Mouse (Mus musculus) T-helper 2 cell (primary cell): ENCODE data around the gene Naglu.
"Not testable (repeated sequence)": the region's sequence is repeated elsewhere in the genome, so short reads cannot be mapped to it uniquely, and the experiment has no call there.

Experiments used
- in situ Hi-C: fragments of 300-600 bp; cut with MboI, MseI; formaldehyde crosslinking; loops from one replicate; pipeline ENCODE4 v1.15.1; 2025; ENCODE audit warnings: high pct_unique_total_duplicates

Gene Naglu

GRCm38 (mm10) chr11:101119131-101119760 lies 49.4 kb downstream of the Naglu start:
- in situ Hi-C loops = loop anchor here (10.0 kb wide), 1 partner anchor 1286 kb away; the partner anchor contains the start of gene Slc25a39

- in situ Hi-C loops = loop anchor here (5.0 to 10.0 kb wide), 2 partner anchors 42 to 1285 kb away; partner anchors contain the start of gene Slc25a39
Observed at GRCm38 (mm10) chr11:101119761-101120544, 50.1 kb downstream of the Naglu start, which contains the start of the genes Retreg3 and Tubg1. Gene Retreg3 (minus strand): TSS chr11:101119893. Gene Tubg1 (plus strand): TSS chr11:101119938.

- in situ Hi-C loops = loop anchor here (5.0 kb wide), 1 partner anchor 42 kb away; no protein-coding TSS in a partner anchor
Observed at GRCm38 (mm10) chr11:101120545-101121188, 50.9 kb downstream of the Naglu start.

- in situ Hi-C loops = loop anchor here (5.0 kb wide), 1 partner anchor 38 kb away; no protein-coding TSS in a partner anchor
Observed at GRCm38 (mm10) chr11:101124494-101124893, 54.7 kb downstream of the Naglu start.

- in situ Hi-C loops = not testable (repeated sequence)
Observed at GRCm38 (mm10) chr11:101125008-101125407, 55.2 kb downstream of the Naglu start.

- in situ Hi-C loops = no loop called here
Observed at GRCm38 (mm10) chr11:101127075-101127474, 57.3 kb downstream of the Naglu start.
